Mouse (Mus musculus): ENCODE data around the gene Six6. TPM values are rescaled to one million over a fixed set of nuclear protein-coding genes. Genes with fewer than 3 reads are reported as not detected.

Six6 gene
- polyA plus RNA-seq, 1 experiment, result not detected

- Histone ChIP-seq H3K36me3 (ENCODE audit: control insufficient read depth, insufficient read depth, low read length) (no peaks in the 10 kb centered on the region), H3K27me3 (ENCODE audit: control insufficient read depth, insufficient read depth, low read length) (peaks cover 2% of the 10 kb centered on the region; the same call in 1 of the 2 replicates)
- 58% methylated on average over 6 of the region's 6 CpGs for WGBS
Measured at GRCm38 (mm10) chr12:72957829-72958424, 18.2 kb downstream of the Six6 start.

GRCm38 (mm10) chr12:72958446-72958845 is 18.8 kb downstream of the Six6 start:
- no peaks in the 10 kb centered on the region for H3K4me1 ChIP-seq (ENCODE audit: control insufficient read depth, insufficient read depth, insufficient read length, low read length)
- no peak overlapping the region for H3K27ac ChIP-seq (ENCODE audit: insufficient read depth, low read depth, low read length)
- TF ChIP-seq CTCF (IDR thresholded peaks at IDR 0.05; ENCODE audit: extremely low read depth, insufficient read length, insufficient replicate concordance, low read depth, low read length) (no peak), POLR2A (IDR thresholded peaks at IDR 0.05; ENCODE audit: low read depth, low read length) (no peak)
- no peaks in the 10 kb centered on the region for H3K36me3 ChIP-seq (ENCODE audit: control insufficient read depth, insufficient read depth, low read length)
- peaks cover 2% of the 10 kb centered on the region; the same call in 1 of the 2 replicates for H3K27me3 ChIP-seq (ENCODE audit: control insufficient read depth, insufficient read depth, low read length)
- H3K4me3 ChIP-seq (ENCODE audit: low read depth, low read length), result no peak overlapping the region
- WGBS, result 87% methylated on average over 3 of the region's 3 CpGs

More at GRCm38 (mm10) chr12:72957829-72958424, 18.2 kb downstream of the Six6 start:
- H3K27ac ChIP-seq (ENCODE audit: insufficient read depth, low read depth, low read length), result no peak overlapping the region
- no peak overlapping the region for H3K4me3 ChIP-seq (ENCODE audit: low read depth, low read length)
- H3K4me1 ChIP-seq (ENCODE audit: control insufficient read depth, insufficient read depth, insufficient read length, low read length), result no peaks in the 10 kb centered on the region
- TF ChIP-seq CTCF (IDR thresholded peaks at IDR 0.05; ENCODE audit: extremely low read depth, insufficient read length, insufficient replicate concordance, low read depth, low read length) (no peak), POLR2A (IDR thresholded peaks at IDR 0.05; ENCODE audit: low read depth, low read length) (no peak)

- H3K27ac ChIP-seq (ENCODE audit: insufficient read depth, low read depth, low read length), result no peak overlapping the region
- no peaks in the 10 kb centered on the region for H3K4me1 ChIP-seq (ENCODE audit: control insufficient read depth, insufficient read depth, insufficient read length, low read length)
- no peak overlapping the region for H3K4me3 ChIP-seq (ENCODE audit: low read depth, low read length)
- H3K27me3 ChIP-seq (ENCODE audit: control insufficient read depth, insufficient read depth, low read length), result peaks cover 2% of the 10 kb centered on the region; the same call in 1 of the 2 replicates
- TF ChIP-seq CTCF (IDR thresholded peaks at IDR 0.05; ENCODE audit: extremely low read depth, insufficient read length, insufficient replicate concordance, low read depth, low read length) (no peak), POLR2A (IDR thresholded peaks at IDR 0.05; ENCODE audit: low read depth, low read length) (no peak)
- no peaks in the 10 kb centered on the region for H3K36me3 ChIP-seq (ENCODE audit: control insufficient read depth, insufficient read depth, low read length)
- 65% methylated on average over 6 of the region's 6 CpGs for WGBS
Measured at GRCm38 (mm10) chr12:72962761-72963160, 23.1 kb downstream of the Six6 start.

- TF ChIP-seq CTCF (IDR thresholded peaks at IDR 0.05; ENCODE audit: extremely low read depth, insufficient read length, insufficient replicate concordance, low read depth, low read length) (no peak), POLR2A (IDR thresholded peaks at IDR 0.05; ENCODE audit: low read depth, low read length) (no peak)
- no peak overlapping the region for H3K27ac ChIP-seq (ENCODE audit: insufficient read depth, low read depth, low read length)
- 80% methylated on average over 7 of the region's 7 CpGs for WGBS
- no peaks in the 10 kb centered on the region; the same call in 1 of the 2 replicates for H3K27me3 ChIP-seq (ENCODE audit: control insufficient read depth, insufficient read depth, low read length)
- no peaks in the 10 kb centered on the region for H3K36me3 ChIP-seq (ENCODE audit: control insufficient read depth, insufficient read depth, low read length)
- no peak overlapping the region for H3K4me3 ChIP-seq (ENCODE audit: low read depth, low read length)
- no peaks in the 10 kb centered on the region for H3K4me1 ChIP-seq (ENCODE audit: control insufficient read depth, insufficient read depth, insufficient read length, low read length)
Measured at GRCm38 (mm10) chr12:72967541-72967940, 27.8 kb downstream of the Six6 start.

- no peaks in the 10 kb centered on the region; the same call in 1 of the 2 replicates for H3K27me3 ChIP-seq (ENCODE audit: control insufficient read depth, insufficient read depth, low read length)
- no peak overlapping the region for H3K4me3 ChIP-seq (ENCODE audit: low read depth, low read length)
- WGBS, result 65% methylated on average over 14 of the region's 14 CpGs
- H3K36me3 ChIP-seq (ENCODE audit: control insufficient read depth, insufficient read depth, low read length), result no peaks in the 10 kb centered on the region
- no peak for TF ChIP-seq CTCF (IDR thresholded peaks at IDR 0.05; ENCODE audit: extremely low read depth, insufficient read length, insufficient replicate concordance, low read depth, low read length)
- TF ChIP-seq POLR2A (IDR thresholded peaks at IDR 0.05; ENCODE audit: low read depth, low read length), result no peak
- H3K4me1 ChIP-seq (ENCODE audit: control insufficient read depth, insufficient read depth, insufficient read length, low read length), result no peaks in the 10 kb centered on the region
- no peak overlapping the region for H3K27ac ChIP-seq (ENCODE audit: insufficient read depth, low read depth, low read length)
Measured at GRCm38 (mm10) chr12:72970620-72971019, 30.9 kb downstream of the Six6 start.

GRCm38 (mm10) chr12:72973161-72973560 is 33.5 kb downstream of the Six6 start:
- Histone ChIP-seq H3K27ac (ENCODE audit: insufficient read depth, low read depth, low read length) (no peak overlapping the region), H3K4me3 (ENCODE audit: low read depth, low read length) (no peak overlapping the region), H3K27me3 (ENCODE audit: control insufficient read depth, insufficient read depth, low read length) (peaks cover 2% of the 10 kb centered on the region; the same call in 1 of the 2 replicates), H3K4me1 (ENCODE audit: control insufficient read depth, insufficient read depth, insufficient read length, low read length) (no peaks in the 10 kb centered on the region), H3K36me3 (ENCODE audit: control insufficient read depth, insufficient read depth, low read length) (no peaks in the 10 kb centered on the region)
- TF ChIP-seq POLR2A (IDR thresholded peaks at IDR 0.05; ENCODE audit: low read depth, low read length), result no peak
- TF ChIP-seq CTCF (IDR thresholded peaks at IDR 0.05; ENCODE audit: extremely low read depth, insufficient read length, insufficient replicate concordance, low read depth, low read length), result peak; percentile 44; the same call in 1 of the 2 replicates
- WGBS, result 2% methylated on average over 6 of the region's 6 CpGs

- WGBS, result 10% methylated on average over 7 of the region's 7 CpGs
- Histone ChIP-seq H3K4me1 (ENCODE audit: control insufficient read depth, insufficient read depth, insufficient read length, low read length) (no peaks in the 10 kb centered on the region), H3K4me3 (ENCODE audit: low read depth, low read length) (no peak overlapping the region), H3K36me3 (ENCODE audit: control insufficient read depth, insufficient read depth, low read length) (no peaks in the 10 kb centered on the region), H3K27ac (ENCODE audit: insufficient read depth, low read depth, low read length) (no peak overlapping the region), H3K27me3 (ENCODE audit: control insufficient read depth, insufficient read depth, low read length) (peaks cover 2% of the 10 kb centered on the region; the same call in 1 of the 2 replicates)
- TF ChIP-seq CTCF (IDR thresholded peaks at IDR 0.05; ENCODE audit: extremely low read depth, insufficient read length, insufficient replicate concordance, low read depth, low read length), result no peak
- TF ChIP-seq POLR2A (IDR thresholded peaks at IDR 0.05; ENCODE audit: low read depth, low read length), result no peak
Measured at GRCm38 (mm10) chr12:72976172-72976571, 36.5 kb downstream of the Six6 start.
